Mouse (Mus musculus): ENCODE results near the gene Tmem181a. TPM values are rescaled to one million over a fixed set of nuclear protein-coding genes. Genes with fewer than 3 reads are reported as not detected.

Tmem181a gene
- 11.8 TPM for polyA plus RNA-seq (2015; fragmentation: Illumina TruSeq; extraction: RNeasy Lipid Tissue Mini Kit (QIAGEN cat#74804); ENCODE audit: insufficient read depth, low replicate concordance)

GRCm38 (mm10) chr17:6256400-6257069 is at the start of gene Tmem181a:
Tmem181a (plus strand) TSS chr17:6256860.

GRCm38 (mm10) chr17:6317339-6317985 is 60.8 kb downstream of the Tmem181a start, which contains the start of gene Dynlt1a:
Dynlt1a (minus strand) TSS chr17:6317500.

Other genes starting within 250 kb of the Tmem181a start
- gene Serac1, start 177.1 kb upstream of the Tmem181a start, polyA plus RNA-seq (2015; fragmentation: Illumina TruSeq; extraction: RNeasy Lipid Tissue Mini Kit (QIAGEN cat#74804); ENCODE audit: insufficient read depth, low replicate concordance): 4.7 TPM
- 43.7 TPM for gene Gtf2h5, start 177.1 kb upstream of the Tmem181a start, polyA plus RNA-seq (2015; fragmentation: Illumina TruSeq; extraction: RNeasy Lipid Tissue Mini Kit (QIAGEN cat#74804); ENCODE audit: insufficient read depth, low replicate concordance)
- gene Tulp4, start 150.4 kb upstream of the Tmem181a start, polyA plus RNA-seq (2015; fragmentation: Illumina TruSeq; extraction: RNeasy Lipid Tissue Mini Kit (QIAGEN cat#74804); ENCODE audit: insufficient read depth, low replicate concordance): 35.4 TPM
- gene Dynlt1a, start 60.6 kb downstream of the Tmem181a start, polyA plus RNA-seq (2015; fragmentation: Illumina TruSeq; extraction: RNeasy Lipid Tissue Mini Kit (QIAGEN cat#74804); ENCODE audit: insufficient read depth, low replicate concordance): 8.4 TPM
- gene Dynlt1b, start 173.3 kb downstream of the Tmem181a start, polyA plus RNA-seq (2015; fragmentation: Illumina TruSeq; extraction: RNeasy Lipid Tissue Mini Kit (QIAGEN cat#74804); ENCODE audit: insufficient read depth, low replicate concordance): 111 TPM